Mouse (Mus musculus) liver, embryonic 16.5 days (tissue): ENCODE results near the gene Pxn. TPM values are rescaled to one million over a fixed set of nuclear protein-coding genes. Genes with fewer than 3 reads are reported as not detected.

Source experiments
- ATAC-seq: fragments of 200-750 bp; cut with Nextera tagmentation; 2 replicates; pipeline ENCODE4 v1.8.0; 2017; ENCODE audit warnings: low read depth, mild to moderate bottlenecking, moderate number of reproducible peaks, moderate library complexity
- H3K27ac ChIP-seq: fragments of 300-500 bp; sonication (generic); 2 replicates; pipeline ENCODE4 v1.5.1; 2014; ENCODE audit warnings: mild to moderate bottlenecking, low read length
- H3K27me3 ChIP-seq: fragments of 300-500 bp; sonication (generic); 2 replicates; pipeline ENCODE4 v1.6.1; 2014; ENCODE audit warnings: low read depth, low read length, mixed read lengths; ENCODE audit not compliant: control insufficient read depth, insufficient read depth
- H3K36me3 ChIP-seq: fragments of 300-500 bp; sonication (generic); 2 replicates; pipeline ENCODE4 v1.6.1; 2014; ENCODE audit warnings: mild to moderate bottlenecking; ENCODE audit not compliant: control insufficient read depth, insufficient read depth
- H3K4me1 ChIP-seq: fragments of 300-500 bp; sonication (generic); 2 replicates; pipeline ENCODE4 v1.6.1; 2014; ENCODE audit warnings: low read depth, low read length, mixed read lengths; ENCODE audit not compliant: control insufficient read depth
- H3K4me2 ChIP-seq: fragments of 300-500 bp; sonication (generic); 2 replicates; pipeline ENCODE4 v1.6.1; 2014; ENCODE audit warnings: low read depth, low read length, mixed read lengths
- H3K4me3 ChIP-seq: fragments of 300-500 bp; sonication (generic); 2 replicates; pipeline ENCODE4 v1.5.1; 2014; ENCODE audit warnings: low read depth, mild to moderate bottlenecking, low read length
- H3K9ac ChIP-seq: fragments of 300-500 bp; sonication (generic); 2 replicates; pipeline ENCODE4 v1.6.1; 2014; ENCODE audit warnings: low read depth, low read length
- H3K9me3 ChIP-seq: fragments of 300-500 bp; sonication (generic); replicated peaks from 2 replicates; pipeline ENCODE4 v1.6.1; 2016; ENCODE audit warnings: low read length; ENCODE audit not compliant: control insufficient read depth
- WGBS: fragments of 180-500 bp; shearing (Covaris S2); extraction: QIAGEN DNeasy Blood & Tissue Kit; methylation state at CpG from one replicate; pipeline ENCODE4 v1.1.7; 2014; ENCODE audit not compliant: insufficient replicate concordance; 5-methylcytosine and 5-hydroxymethylcytosine counted together
- polyA plus RNA-seq: library from polyadenylated mRNA; unstranded; fragments of >200 nt; fragmentation: Nextera tagmentation; extraction: Ambion mirVana; gene quantifications from 2 replicates; pipeline ENCODE4 v1.2.1, GENCODE M21; 2015

Pxn gene
- polyA plus RNA-seq, 1 experiment from 2014 or later = 19.1 TPM

GRCm38 (mm10) chr5:115559237-115560101 is 53.0 kb downstream of the Pxn start, which contains the start of gene Rplp0:
Rplp0 (plus strand) TSS chr5:115559467.
- Histone ChIP-seq H3K36me3 (peaks cover 30% of the 10 kb centered on the region), H3K27ac (peak within 1 kb of the TSS; percentile 80), H3K4me2 (peak within 1 kb of the TSS; percentile 86), H3K9ac (peak within 1 kb of the TSS; percentile 98), H3K27me3 (no peaks in the 10 kb centered on the region), H3K4me3 (peak within 1 kb of the TSS; percentile 90), H3K9me3 (no peaks in the 10 kb centered on the region), H3K4me1 (peaks cover 28% of the 10 kb centered on the region)
- under 1% methylated on average over 73 of the region's 78 CpGs for WGBS
- ATAC-seq = peak; percentile 97

DNA sequence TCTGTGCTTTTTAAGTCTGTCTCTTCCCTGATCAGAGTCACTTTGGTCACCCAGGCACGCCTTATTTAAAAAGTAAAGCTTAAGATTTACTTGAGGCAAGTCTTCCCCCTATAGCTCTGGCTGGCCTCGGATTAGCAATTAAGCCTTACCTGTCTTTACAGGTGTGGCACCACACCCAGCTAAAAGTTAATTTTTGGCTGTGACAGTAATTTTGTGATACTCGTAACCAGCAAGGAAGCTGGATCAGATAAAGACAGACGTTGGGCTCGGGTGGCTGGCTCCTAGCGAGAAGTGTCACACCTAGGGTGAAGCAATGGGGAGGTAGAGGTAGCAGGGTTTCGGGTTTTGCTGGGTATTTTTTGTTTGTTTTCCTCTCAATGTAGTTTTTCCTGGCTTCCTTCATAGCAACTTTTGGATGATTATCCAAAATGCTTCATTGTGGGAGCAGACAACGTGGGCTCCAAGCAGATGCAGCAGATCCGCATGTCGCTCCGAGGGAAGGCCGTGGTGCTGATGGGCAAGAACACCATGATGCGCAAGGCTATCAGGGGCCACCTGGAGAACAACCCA is 53.9 kb downstream of the Pxn start:
- no peak for ATAC-seq
- peak overlapping the region; percentile 90 for H3K4me3 ChIP-seq
- peak overlapping the region; percentile 80 for H3K27ac ChIP-seq
- WGBS = 22% methylated on average over 13 of the region's 13 CpGs
- peaks cover 30% of the 10 kb centered on the region for H3K36me3 ChIP-seq
- peaks cover 34% of the 10 kb centered on the region for H3K4me1 ChIP-seq
- no peaks in the 10 kb centered on the region for H3K9me3 ChIP-seq
- H3K9ac ChIP-seq = peak overlapping the region; percentile 98
- H3K4me2 ChIP-seq = peak overlapping the region; percentile 86
- H3K27me3 ChIP-seq = no peaks in the 10 kb centered on the region

DNA sequence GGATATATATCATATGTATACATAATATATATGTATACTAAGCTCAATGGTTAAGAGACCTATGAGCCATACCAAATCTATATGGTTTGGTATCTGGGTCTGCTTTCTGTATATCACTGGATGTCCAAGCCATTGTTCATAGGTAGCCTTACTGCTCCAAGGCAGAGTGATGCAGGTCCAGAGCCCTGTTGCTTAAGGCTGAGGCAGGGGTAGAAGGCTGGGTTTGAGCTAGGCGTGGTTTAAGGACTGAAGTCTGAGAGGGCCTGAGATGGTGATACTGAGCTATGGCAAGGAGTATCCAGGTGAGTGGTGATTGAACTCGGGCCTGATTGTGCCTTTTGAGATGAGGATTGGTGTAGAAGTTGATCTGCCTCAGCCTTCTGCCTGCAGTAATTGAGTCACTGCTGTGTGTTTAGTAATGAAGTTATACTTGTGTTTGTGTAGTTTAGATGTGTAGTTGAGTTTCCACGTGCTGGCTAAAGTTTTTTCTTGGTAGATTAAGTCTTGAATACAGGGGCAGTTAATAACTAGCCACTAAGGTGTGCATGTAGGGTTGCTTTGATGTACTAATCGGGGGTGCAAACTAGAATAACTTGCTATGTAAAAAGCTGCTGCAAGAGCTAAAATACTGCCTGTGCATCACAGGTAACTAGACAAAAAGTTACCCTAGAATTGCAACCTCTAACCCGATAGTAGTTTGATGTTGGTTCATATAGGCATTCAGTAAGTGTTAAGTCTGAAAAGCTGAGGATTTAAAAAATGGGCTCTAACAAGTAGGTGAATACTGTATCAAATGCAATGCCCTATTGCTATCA is 57.5 kb downstream of the Pxn start:
- Histone ChIP-seq H3K36me3 (peaks cover 30% of the 10 kb centered on the region), H3K4me3 (no peak overlapping the region; the same call in 1 of the 2 replicates), H3K27me3 (no peaks in the 10 kb centered on the region), H3K9me3 (no peaks in the 10 kb centered on the region), H3K27ac (peak overlapping the region; percentile 37), H3K4me1 (peaks cover 47% of the 10 kb centered on the region), H3K4me2 (peak overlapping the region; percentile 93; the same call in 1 of the 2 replicates), H3K9ac (no peak overlapping the region)
- WGBS = 37% methylated on average over 5 of the region's 5 CpGs
- no peak for ATAC-seq

GRCm38 (mm10) chr5:115564737-115565393 is 58.4 kb downstream of the Pxn start, which contains the start of gene Gcn1l1:
Gcn1l1 (plus strand) TSS chr5:115565254.
- peak within 1 kb of the TSS; percentile 94 for H3K4me3 ChIP-seq
- H3K36me3 ChIP-seq = peaks cover 30% of the 10 kb centered on the region
- peaks cover 53% of the 10 kb centered on the region for H3K4me1 ChIP-seq
- H3K9ac ChIP-seq = peak within 1 kb of the TSS; percentile 95
- H3K27ac ChIP-seq = peak within 1 kb of the TSS; percentile 71
- H3K9me3 ChIP-seq = no peaks in the 10 kb centered on the region
- peak; percentile 76 for ATAC-seq
- 3% methylated on average over 51 of the region's 55 CpGs for WGBS
- H3K4me2 ChIP-seq = peak within 1 kb of the TSS; percentile 93
- H3K27me3 ChIP-seq = no peaks in the 10 kb centered on the region

- Histone ChIP-seq H3K4me3 (peak overlapping the region; percentile 94), H3K4me1 (peaks cover 51% of the 10 kb centered on the region), H3K9ac (peak overlapping the region; percentile 95), H3K4me2 (peak overlapping the region; percentile 93), H3K27me3 (no peaks in the 10 kb centered on the region), H3K36me3 (peaks cover 30% of the 10 kb centered on the region), H3K27ac (peak overlapping the region; percentile 71), H3K9me3 (no peaks in the 10 kb centered on the region)
- no peak for ATAC-seq
- under 1% methylated on average over 42 of the region's 46 CpGs for WGBS
Measured at GRCm38 (mm10) chr5:115565403-115565802, 58.9 kb downstream of the Pxn start.

- H3K9me3 ChIP-seq = no peaks in the 10 kb centered on the region
- H3K4me1 ChIP-seq = peaks cover 30% of the 10 kb centered on the region
- no peak overlapping the region for H3K4me2 ChIP-seq
- peaks cover 12% of the 10 kb centered on the region for H3K36me3 ChIP-seq
- no peaks in the 10 kb centered on the region for H3K27me3 ChIP-seq
- no peak overlapping the region for H3K9ac ChIP-seq
- peak overlapping the region; percentile 75 for H3K27ac ChIP-seq
- no peak overlapping the region for H3K4me3 ChIP-seq
- 70% methylated on average over 10 of the region's 10 CpGs for whole genome bisulfite sequencing
- peak; percentile 55 for ATAC-seq
Measured at GRCm38 (mm10) chr5:115568681-115569080, 62.2 kb downstream of the Pxn start.

- no peak overlapping the region for H3K9ac ChIP-seq
- H3K27ac ChIP-seq = peak overlapping the region; percentile 75
- no peak for ATAC-seq
- peaks cover 30% of the 10 kb centered on the region for H3K4me1 ChIP-seq
- H3K27me3 ChIP-seq = no peaks in the 10 kb centered on the region
- no peak overlapping the region for H3K4me3 ChIP-seq
- peaks cover 7% of the 10 kb centered on the region; the same call in 1 of the 2 replicates for H3K36me3 ChIP-seq
- WGBS = 56% methylated on average over 11 of the region's 11 CpGs
- H3K4me2 ChIP-seq = no peak overlapping the region
- H3K9me3 ChIP-seq = no peaks in the 10 kb centered on the region
Measured at GRCm38 (mm10) chr5:115569308-115569707, 62.8 kb downstream of the Pxn start.

GRCm38 (mm10) chr5:115569721-115570120 is 63.2 kb downstream of the Pxn start:
- H3K36me3 ChIP-seq = peaks cover 7% of the 10 kb centered on the region; the same call in 1 of the 2 replicates

More at GRCm38 (mm10) chr5:115569721-115570120, 63.2 kb downstream of the Pxn start:
- ATAC-seq = no peak
- H3K4me1 ChIP-seq = peaks cover 27% of the 10 kb centered on the region
- H3K9ac ChIP-seq = no peak overlapping the region
- H3K27ac ChIP-seq = peak overlapping the region; percentile 75; the same call in 1 of the 2 replicates
- no peaks in the 10 kb centered on the region for H3K9me3 ChIP-seq
- 75% methylated on average over 4 of the region's 4 CpGs for WGBS
- H3K4me2 ChIP-seq = no peak overlapping the region
- H3K4me3 ChIP-seq = no peak overlapping the region
- no peaks in the 10 kb centered on the region for H3K27me3 ChIP-seq
